Mouse (Mus musculus) spleen, embryonic (tissue): Measurements from ENCODE around the gene Sorcs1.

Source experiments
- CTCF ChIA-PET: fragments of 350-600 bp; sonication (Branson Sonifier 250); formaldehyde crosslinking; loops from one replicate; lab custom pipeline; 2022; lab: Charles Lee

Gene Sorcs1

GRCm38 (mm10) chr19:50566306-50566705, 112.1 kb downstream of the Sorcs1 start:
- CTCF ChIA-PET: no interaction called here

- CTCF ChIA-PET: no interaction called here
Measured at GRCm38 (mm10) chr19:50558771-50559170, 119.7 kb downstream of the Sorcs1 start.

DNA sequence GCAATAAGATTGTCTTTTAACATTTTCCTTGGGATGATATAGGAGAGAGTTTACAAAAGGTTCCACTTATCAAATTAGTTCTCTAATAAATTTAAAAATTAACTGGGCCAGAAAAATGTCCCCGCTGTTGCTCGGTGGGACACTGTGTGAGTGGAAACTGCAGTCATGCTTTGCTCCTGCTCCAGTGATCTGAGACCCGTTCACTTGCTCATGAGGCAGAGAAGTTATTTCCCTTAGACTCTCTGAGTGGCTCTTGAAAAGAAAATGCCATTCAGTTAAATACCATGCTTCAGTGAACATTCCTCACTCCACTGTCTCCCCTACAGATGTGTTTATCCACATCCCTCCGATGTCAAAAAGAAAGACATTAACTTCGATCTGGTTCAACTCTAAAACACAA, 144.4 kb downstream of the Sorcs1 start:
- CTCF ChIA-PET: no interaction called here

- CTCF ChIA-PET: no interaction called here
Measured at GRCm38 (mm10) chr19:50527835-50528234, 150.6 kb downstream of the Sorcs1 start.

DNA sequence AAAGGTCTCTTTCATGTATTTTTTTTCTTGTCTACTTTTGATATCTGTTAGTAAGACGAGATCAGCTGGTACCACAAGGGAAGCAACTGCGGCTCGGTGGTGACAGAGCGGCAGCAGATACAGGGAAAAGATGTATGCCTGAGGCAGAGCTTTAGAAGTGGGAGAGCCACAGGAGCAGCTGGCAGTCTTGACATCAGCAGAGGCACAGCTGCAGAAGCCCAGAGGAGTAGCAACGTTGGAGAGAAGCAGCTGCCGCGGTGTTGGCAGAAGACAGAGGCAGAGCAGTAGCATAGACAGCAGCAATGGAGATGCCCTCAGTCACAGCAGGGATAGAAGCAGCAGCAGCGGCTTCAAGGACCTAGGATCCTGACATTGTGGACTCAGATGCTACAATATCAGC, 152.4 kb downstream of the Sorcs1 start:
- CTCF ChIA-PET: no interaction called here

DNA sequence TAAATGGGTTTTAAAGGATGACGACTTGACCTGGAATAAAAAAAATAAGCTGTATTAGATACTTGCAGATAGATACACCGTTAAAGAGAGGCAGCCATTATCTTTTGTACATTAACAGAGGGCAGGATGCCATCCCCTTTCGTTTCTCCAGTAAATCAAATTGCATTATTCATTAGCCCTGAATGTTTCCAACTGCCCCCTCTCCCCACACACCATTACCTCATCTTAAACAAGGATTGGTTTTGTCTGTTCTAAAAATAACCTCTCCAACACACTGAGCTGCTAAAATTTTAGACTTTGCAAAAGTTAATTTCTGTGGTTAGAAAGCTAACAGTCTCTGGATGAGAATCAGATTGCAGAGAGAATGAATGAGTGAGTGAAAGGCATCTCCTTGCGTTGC, 156.5 kb downstream of the Sorcs1 start:
- CTCF ChIA-PET: no interaction called here

GRCm38 (mm10) chr19:50515059-50515673, 163.3 kb downstream of the Sorcs1 start:
- CTCF ChIA-PET: no interaction called here

DNA sequence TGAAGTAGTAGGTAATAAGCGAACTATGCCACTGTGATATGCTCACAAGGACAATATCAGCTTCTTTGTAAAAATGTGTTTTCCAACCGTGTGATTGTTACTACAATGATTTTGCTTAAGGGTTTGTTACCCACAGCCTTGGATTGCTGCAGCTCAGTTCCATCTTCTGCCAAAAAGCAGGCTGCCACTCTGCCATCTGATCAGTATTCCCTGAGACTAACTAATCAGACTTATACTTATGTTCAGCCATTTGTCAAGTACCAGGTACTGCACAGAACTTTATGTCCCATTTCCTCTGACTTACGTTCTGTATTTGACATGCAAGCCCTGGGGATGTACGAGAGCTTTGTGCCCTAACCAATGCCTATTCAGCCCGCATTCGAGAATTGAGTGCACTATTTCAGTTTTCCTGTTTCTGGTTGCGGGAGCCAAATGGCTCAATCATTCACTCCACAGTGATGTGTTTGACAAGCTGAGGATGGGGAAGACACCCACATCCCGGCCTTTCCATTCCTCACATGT, 164.1 kb downstream of the Sorcs1 start:
- CTCF ChIA-PET: no interaction called here

GRCm38 (mm10) chr19:50502816-50503215, 175.6 kb downstream of the Sorcs1 start:
- CTCF ChIA-PET: no interaction called here

DNA sequence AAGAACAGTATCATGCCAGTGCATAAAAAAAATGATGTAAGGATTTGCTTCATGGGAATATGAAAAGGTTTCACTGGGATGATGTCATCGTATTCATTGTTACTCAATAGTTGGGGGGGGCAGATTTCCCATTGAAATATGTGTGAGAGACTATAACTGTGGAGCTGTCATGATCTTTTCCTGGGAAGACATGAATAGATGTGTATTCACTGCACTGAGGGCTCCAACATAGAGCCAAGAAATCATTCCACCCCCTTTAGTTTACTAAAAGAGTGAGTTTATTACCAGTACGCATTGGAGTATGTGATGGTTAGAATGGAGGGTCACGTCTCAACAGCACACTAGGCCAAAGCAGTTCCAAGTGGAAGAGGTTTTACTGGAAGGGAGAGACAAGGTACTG, 187.3 kb downstream of the Sorcs1 start:
- CTCF ChIA-PET: no interaction called here

- CTCF ChIA-PET: no interaction called here
Measured at GRCm38 (mm10) chr19:50490721-50491120, 187.7 kb downstream of the Sorcs1 start.

- CTCF ChIA-PET: no interaction called here
Measured at GRCm38 (mm10) chr19:50489786-50490185, 188.7 kb downstream of the Sorcs1 start.

GRCm38 (mm10) chr19:50488421-50488820, 190.0 kb downstream of the Sorcs1 start:
- CTCF ChIA-PET: interaction anchor here (0.6 kb wide), 1 partner anchor 997 kb away, joined by 15 read pairs; no protein-coding TSS in a partner anchor

GRCm38 (mm10) chr19:50487768-50488167, 190.7 kb downstream of the Sorcs1 start:
- CTCF ChIA-PET: no interaction called here

DNA sequence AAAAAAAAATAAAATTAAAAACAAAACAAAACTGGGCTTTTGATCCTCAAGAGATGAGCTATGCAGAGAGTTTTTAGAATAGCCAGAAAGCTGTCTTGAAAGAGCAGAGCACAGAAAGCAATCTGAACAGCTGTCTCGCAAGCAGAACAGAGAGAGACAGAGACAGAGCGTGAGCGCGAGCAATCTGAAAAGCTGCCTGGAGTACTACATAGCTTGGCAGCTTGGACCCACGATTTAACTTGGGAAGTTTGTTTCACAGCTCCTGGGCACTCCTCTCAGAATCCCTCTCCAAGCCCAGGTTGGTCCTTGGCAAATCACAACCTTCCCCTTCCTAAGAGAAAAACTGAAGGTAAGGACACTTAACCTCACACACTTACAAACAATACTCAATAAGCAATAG, 192.1 kb downstream of the Sorcs1 start:
- CTCF ChIA-PET: no interaction called here

DNA sequence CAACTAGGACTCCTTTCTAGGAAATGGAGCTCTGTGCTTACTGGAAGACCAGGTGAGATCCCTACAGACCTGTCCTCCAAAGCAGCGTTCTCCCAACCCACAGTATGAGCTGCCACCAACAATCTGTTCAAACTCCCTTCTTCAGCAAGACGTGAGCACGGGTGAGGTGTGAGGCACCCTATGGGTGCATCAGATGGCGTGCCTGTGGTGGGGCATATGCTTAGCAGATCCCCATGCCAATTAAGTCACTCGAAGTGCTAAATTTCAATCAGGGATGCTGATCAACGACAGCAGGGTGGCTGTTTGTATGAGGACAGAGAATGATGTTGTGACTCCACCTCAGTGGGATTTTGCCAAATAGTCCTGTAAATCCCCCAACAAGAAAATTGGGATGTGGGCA, 201.7 kb downstream of the Sorcs1 start:
- CTCF ChIA-PET: no interaction called here

GRCm38 (mm10) chr19:50468592-50468991, 209.9 kb downstream of the Sorcs1 start:
- CTCF ChIA-PET: no interaction called here

GRCm38 (mm10) chr19:50464811-50465210, 213.6 kb downstream of the Sorcs1 start:
- CTCF ChIA-PET: no interaction called here

DNA sequence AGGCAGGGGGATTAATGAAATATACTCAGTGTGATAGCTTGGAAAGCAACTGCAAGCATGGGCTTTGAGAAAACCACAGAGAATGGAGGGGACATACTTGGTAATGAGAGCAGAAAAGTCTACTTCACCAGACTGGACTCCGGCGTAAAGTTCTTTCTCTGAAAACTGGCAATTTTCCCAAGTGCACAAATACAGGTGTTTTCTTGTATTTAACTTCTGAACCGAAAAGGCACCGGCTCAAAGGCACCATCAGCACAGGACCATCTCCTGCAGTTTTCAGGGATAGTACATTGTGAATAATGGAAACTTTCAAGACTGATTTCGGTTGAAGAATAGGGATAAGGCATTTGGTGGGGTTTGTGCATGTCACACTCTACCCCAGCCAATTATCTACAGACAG, 219.9 kb downstream of the Sorcs1 start:
- CTCF ChIA-PET: no interaction called here

DNA sequence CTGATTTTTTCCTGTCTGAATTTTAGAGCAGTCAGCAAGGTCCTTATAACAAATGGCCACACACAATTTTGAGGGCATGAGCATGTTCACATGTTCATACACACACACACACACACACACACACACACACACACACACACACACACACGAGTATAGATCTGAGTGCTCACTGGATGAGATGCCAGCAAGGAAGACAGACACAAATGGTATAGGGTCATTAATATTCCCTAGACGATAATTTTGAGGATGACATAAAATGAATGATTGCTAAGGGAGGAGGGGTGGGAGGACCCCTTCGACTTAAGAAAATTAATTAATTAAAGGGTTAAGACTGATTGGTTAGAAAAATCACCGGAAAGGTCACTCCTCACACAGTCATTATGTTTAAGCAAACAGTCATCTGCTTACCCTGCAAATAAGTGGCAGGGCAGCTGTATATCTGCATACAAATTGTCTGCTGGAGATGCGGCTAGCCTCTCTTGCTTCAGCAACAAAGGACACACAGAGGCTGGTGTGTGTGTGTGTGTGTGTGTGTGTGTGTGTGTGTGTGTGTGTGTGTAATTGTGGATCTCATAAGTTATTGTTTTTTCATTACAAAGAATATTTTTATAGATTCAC, 221.1 kb downstream of the Sorcs1 start:
- CTCF ChIA-PET: no interaction called here

DNA sequence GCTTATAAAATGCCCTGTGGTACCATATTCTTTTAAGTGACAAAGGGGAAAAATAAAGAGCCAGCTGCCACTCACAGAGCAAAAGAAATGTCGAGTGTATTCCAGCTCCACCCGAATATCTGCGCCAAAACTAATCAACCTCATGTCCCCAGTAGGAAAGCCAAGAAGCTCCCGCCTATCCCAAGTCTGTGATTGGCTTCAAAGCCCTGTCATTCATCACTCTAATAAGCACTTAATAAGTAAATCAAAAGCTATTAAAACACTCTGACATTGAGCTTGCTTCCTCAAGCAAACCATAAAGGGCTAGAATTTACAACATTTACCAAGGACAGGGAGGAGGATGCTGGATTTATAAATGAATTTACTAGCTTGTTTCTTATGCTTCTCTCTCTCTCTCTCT, 237.3 kb downstream of the Sorcs1 start:
- CTCF ChIA-PET: no interaction called here

- CTCF ChIA-PET: no interaction called here
Measured at GRCm38 (mm10) chr19:50440246-50440910, 238.1 kb downstream of the Sorcs1 start.

DNA sequence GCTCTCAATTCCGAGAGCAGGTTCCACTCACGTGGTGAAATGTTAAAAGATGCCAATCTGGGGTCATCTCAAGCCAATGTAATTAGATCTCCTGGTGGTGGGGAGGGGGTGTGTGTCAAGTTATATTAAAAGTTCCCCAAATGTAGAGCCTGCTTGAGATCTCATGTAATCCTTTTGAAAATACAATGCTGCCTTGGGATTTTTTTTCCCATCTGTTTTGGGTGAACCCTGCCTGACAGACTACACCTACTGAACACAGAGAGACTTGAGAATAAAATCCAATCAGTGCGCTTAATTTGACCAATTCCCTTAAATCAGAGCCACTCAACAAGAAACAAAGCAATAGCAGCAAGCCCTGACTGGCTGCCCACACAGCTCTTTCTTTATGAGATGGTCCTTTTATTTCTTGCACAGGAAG, 239.0 kb downstream of the Sorcs1 start:
- CTCF ChIA-PET: no interaction called here
